Mouse (Mus musculus) CH12.LX (cell line): ENCODE measurements around the gene 2310039H08Rik. TPM values are rescaled to one million over a fixed set of nuclear protein-coding genes. Genes with fewer than 3 reads are reported as not detected.

Source experiments
- DNase-seq: peaks from one replicate; pipeline ENCODE4 v3.0.0-alpha.2; 2013; ENCODE audit errors: extremely low read depth
- H3K27ac ChIP-seq: 2 replicates; pipeline ENCODE4 v1.5.1; 2012; ENCODE audit warnings: low read depth, mild to moderate bottlenecking, control low read depth, moderate library complexity; ENCODE audit not compliant: insufficient read depth
- H3K27me3 ChIP-seq: replicated peaks from 2 replicates; pipeline ENCODE3; 2012; ENCODE audit warnings: inconsistent platforms
- H3K36me3 ChIP-seq, 2 experiments: replicated peaks in 1 of 2; 2 replicates each; pipeline versions ENCODE3 to v1.6.1; 2012; ENCODE audit warnings: inconsistent platforms in 1 of 2, low read length in 1 of 2, mild to moderate bottlenecking in 1 of 2, mixed read lengths in 1 of 2, moderate library complexity in 1 of 2; ENCODE audit not compliant: control insufficient read depth in 1 of 2, insufficient read depth in 1 of 2
- H3K4me1 ChIP-seq, 2 experiments: 2 replicates each; pipeline ENCODE4 v1.6.1; 2012; ENCODE audit warnings: inconsistent platforms in 1 of 2, moderate library complexity in 1 of 2; ENCODE audit not compliant: insufficient read depth in 2 of 2, control insufficient read depth in 1 of 2
- H3K4me2 ChIP-seq: 2 replicates; pipeline ENCODE4 v1.6.1; 2012; ENCODE audit warnings: low read depth, mild to moderate bottlenecking, control low read depth; ENCODE audit not compliant: poor library complexity, insufficient read depth, severe bottlenecking
- H3K4me3 ChIP-seq, 3 experiments: fragments of 150-350 bp in 1 of 3; sonication (generic) in 1 of 3; replicated peaks in 1 of 3; 2 replicates each; pipeline versions ENCODE3 to v1.5.1; 2011 to 2012; ENCODE audit warnings: low read depth in 2 of 3, low read length in 2 of 3, mild to moderate bottlenecking in 2 of 3, moderate library complexity in 2 of 3, control low read depth in 1 of 3, improper control_type of control experiment in 1 of 3, inconsistent platforms in 1 of 3, mixed read lengths in 1 of 3; ENCODE audit not compliant: poor library complexity in 1 of 3
- H3K79me2 ChIP-seq: replicated peaks from 2 replicates; pipeline ENCODE4 v1.6.1; 2012; ENCODE audit warnings: mild to moderate bottlenecking, moderate library complexity; ENCODE audit not compliant: control insufficient read depth, poor library complexity, insufficient read depth, severe bottlenecking; ENCODE audit errors: extremely low read depth
- H3K9ac ChIP-seq: 2 replicates; pipeline ENCODE4 v1.6.1; 2012; ENCODE audit warnings: low read depth, mild to moderate bottlenecking, control low read depth, moderate library complexity; ENCODE audit not compliant: insufficient read depth
- H3K9me3 ChIP-seq: replicated peaks from 2 replicates; pipeline ENCODE3; 2012; ENCODE audit warnings: low read length, inconsistent platforms, mixed read lengths
- BHLHE40 ChIP-seq: IDR thresholded peaks from 2 replicates; pipeline ENCODE4 v1.6.1; 2011; ENCODE audit warnings: mild to moderate bottlenecking, low read depth, low read length, improper control_type of control experiment
- CHD1 ChIP-seq: IDR thresholded peaks from 2 replicates; pipeline ENCODE4 v1.6.1; 2012; ENCODE audit warnings: low read depth, low read length, improper control_type of control experiment, inconsistent platforms
- CHD2 ChIP-seq: IDR thresholded peaks from 2 replicates; pipeline ENCODE4 v1.6.1; 2011; ENCODE audit warnings: low read length, improper control_type of control experiment
- E2F4 ChIP-seq: IDR thresholded peaks from 2 replicates; pipeline ENCODE4 v1.6.1; 2011; ENCODE audit warnings: low read depth, low read length, improper control_type of control experiment; ENCODE audit not compliant: insufficient replicate concordance
- HCFC1 ChIP-seq: IDR thresholded peaks from 2 replicates; pipeline ENCODE4 v1.6.1; 2012; ENCODE audit warnings: low read depth, mild to moderate bottlenecking, inconsistent platforms, low read length, improper control_type of control experiment
- IRF4 ChIP-seq: IDR thresholded peaks from 2 replicates; pipeline ENCODE4 v1.6.1; 2014; ENCODE audit warnings: low read depth, mild to moderate bottlenecking, inconsistent platforms, low read length, improper control_type of control experiment
- JUN ChIP-seq: IDR thresholded peaks from 2 replicates; pipeline ENCODE4 v1.6.1; 2011; ENCODE audit warnings: low read depth, mild to moderate bottlenecking, low read length, improper control_type of control experiment, moderate library complexity; ENCODE audit not compliant: insufficient read depth
- JUND ChIP-seq: conservative IDR thresholded peaks from 2 replicates; pipeline ENCODE4 v1.6.1; 2011; ENCODE audit warnings: low read depth, low read length, improper control_type of control experiment
- MXI1 ChIP-seq: IDR thresholded peaks from 2 replicates; pipeline ENCODE4 v1.6.1; 2011; ENCODE audit warnings: mild to moderate bottlenecking, low read depth, low read length, improper control_type of control experiment
- NELFE ChIP-seq: IDR thresholded peaks from 2 replicates; pipeline ENCODE4 v1.6.1; 2011; ENCODE audit warnings: low read depth, low read length, improper control_type of control experiment
- POLR2A ChIP-seq: IDR thresholded peaks from 2 replicates; pipeline ENCODE4 v1.6.1; 2011; ENCODE audit warnings: low read depth, mild to moderate bottlenecking, improper control_type of control experiment, low read length
- SMC3 ChIP-seq: IDR thresholded peaks from 2 replicates; pipeline ENCODE4 v1.6.1; 2011; ENCODE audit warnings: low read depth, low read length, improper control_type of control experiment
- UBTF ChIP-seq: IDR thresholded peaks from 2 replicates; pipeline ENCODE4 v1.6.1; 2012; ENCODE audit warnings: low read depth, mild to moderate bottlenecking, inconsistent platforms, low read length, improper control_type of control experiment, moderate library complexity
- USF1 ChIP-seq: IDR thresholded peaks from 2 replicates; pipeline ENCODE4 v1.6.1; 2014; ENCODE audit warnings: low read depth, mild to moderate bottlenecking, inconsistent platforms, low read length, improper control_type of control experiment
- ZC3H11A ChIP-seq: IDR thresholded peaks from 2 replicates; pipeline ENCODE4 v1.6.1; 2012; ENCODE audit warnings: low read depth, mild to moderate bottlenecking, inconsistent platforms, low read length, improper control_type of control experiment
- ZKSCAN1 ChIP-seq: IDR thresholded peaks from 2 replicates; pipeline ENCODE4 v1.6.1; 2012; ENCODE audit warnings: low read depth, inconsistent platforms, low read length, improper control_type of control experiment, borderline replicate concordance
- dilution Hi-C: fragments of 300-500 bp; cut with MboI; formaldehyde crosslinking; loops from 2 replicates; pipeline ENCODE4 v1.14.3; 2020; ENCODE audit warnings: low sequenced_read_pairs; ENCODE audit not compliant: extremely low pct_unique_long_range_greater_than_20kb, extremely low pct_ligation_motif_present
- in situ Hi-C: fragments of 300-500 bp; cut with MboI; formaldehyde crosslinking; loops from 3 replicates; pipeline ENCODE4 v1.14.3; 2019; ENCODE audit warnings: low sequenced_read_pairs, low pct_ligation_motif_present, low pct_unique_long_range_greater_than_20kb, mixed read lengths
- polyA plus RNA-seq: library from polyadenylated mRNA; unstranded; fragments of >175 nt; gene quantifications from 2 replicates; pipeline ENCODE4 v1.2.1, GENCODE M21; 2012; ENCODE audit warnings: low read depth; ENCODE audit not compliant: insufficient read length
- total RNA-seq, 2 experiments: library from RNA; depleted of rRNA; stranded (reverse); fragments of 300-350 nt in 1 of 2; fragments of >200 nt in 1 of 2; gene quantifications; 2 replicates each; pipeline ENCODE4 v1.2.3; 2012 to 2014

Gene 2310039H08Rik
- total and polyA plus RNA-seq, 3 experiments = 33.3 to 79.3 (median 65.8) TPM

GRCm38 (mm10) chr17:46741305-46741704 is 31.1 kb upstream of the 2310039H08Rik start:
- no peak overlapping the region for H3K9ac ChIP-seq
- no peak overlapping the region for H3K4me3 ChIP-seq
- no peak for TF ChIP-seq IRF4
- no peak for TF ChIP-seq BHLHE40
- TF ChIP-seq POLR2A = no peak
- TF ChIP-seq E2F4 = no peak
- TF ChIP-seq CHD1 = no peak
- TF ChIP-seq JUND = no peak
- no peak for TF ChIP-seq ZC3H11A
- TF ChIP-seq HCFC1 = no peak
- no peak for TF ChIP-seq JUN
- no peak for TF ChIP-seq ZKSCAN1
- no peak for TF ChIP-seq SMC3
- no peak for TF ChIP-seq MXI1
- TF ChIP-seq NELFE = no peak
- TF ChIP-seq, all 38 proteins: peak for 0
- peaks cover 6% of the 10 kb centered on the region for H3K79me2 ChIP-seq
- in situ Hi-C loops = no loop called here
- DNase-seq = no peak
- no peak overlapping the region for H3K4me2 ChIP-seq
- H3K9me3 ChIP-seq = peaks cover 2% of the 10 kb centered on the region
- dilution Hi-C loops = no loop called here
- H3K27ac ChIP-seq = no peak overlapping the region
- H3K36me3 ChIP-seq = peaks cover 65 to 70% of the 10 kb centered on the region in 2 experiments
- H3K27me3 ChIP-seq = no peaks in the 10 kb centered on the region
- peaks cover 10 to 48% of the 10 kb centered on the region in 2 experiments for H3K4me1 ChIP-seq

DNA sequence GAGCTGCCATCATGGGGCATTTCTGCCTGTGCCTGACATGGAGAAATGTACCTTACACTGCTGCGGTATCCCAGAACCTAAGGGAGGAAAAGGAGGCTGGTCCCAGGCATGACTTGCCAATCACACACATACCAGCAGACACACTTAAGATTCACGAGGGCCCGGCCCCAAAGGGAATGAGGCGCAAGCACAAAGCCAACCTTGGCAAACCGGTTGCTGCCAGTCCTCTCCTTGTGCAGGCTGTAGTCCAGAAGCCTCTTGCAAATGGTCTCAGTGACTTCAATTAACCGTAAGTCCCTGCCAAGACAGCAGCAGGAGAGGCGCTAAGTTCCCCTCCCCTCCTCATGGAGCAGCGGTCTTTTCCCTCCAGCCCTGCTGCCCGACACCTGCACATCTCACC is 29.4 kb upstream of the 2310039H08Rik start:
- Histone ChIP-seq H3K4me1 (peaks cover 19 to 55% of the 10 kb centered on the region in 2 experiments), H3K79me2 (peaks cover 21% of the 10 kb centered on the region), H3K9me3 (peaks cover 2% of the 10 kb centered on the region), H3K27ac (no peak overlapping the region), H3K36me3 (peaks cover 61 to 70% of the 10 kb centered on the region in 2 experiments), H3K4me2 (no peak overlapping the region), H3K9ac (no peak overlapping the region), H3K4me3 (no peak overlapping the region), H3K27me3 (no peaks in the 10 kb centered on the region)
- in situ Hi-C loops = no loop called here
- no peak for DNase-seq
- TF ChIP-seq CHD2 (no peak), ZKSCAN1 (no peak), BHLHE40 (no peak), UBTF (no peak), CHD1 (no peak), USF1 (no peak)
- dilution Hi-C loops = no loop called here
